Mouse (Mus musculus): ENCODE measurements around the gene C2cd4c.

Gene C2cd4c

GRCm38 (mm10) chr10:79613578-79614304 lies at the start of gene C2cd4c:
TSS of gene C2cd4c (minus strand) at chr10:79614025.
- DNase-seq, result peak; percentile 69

DNA sequence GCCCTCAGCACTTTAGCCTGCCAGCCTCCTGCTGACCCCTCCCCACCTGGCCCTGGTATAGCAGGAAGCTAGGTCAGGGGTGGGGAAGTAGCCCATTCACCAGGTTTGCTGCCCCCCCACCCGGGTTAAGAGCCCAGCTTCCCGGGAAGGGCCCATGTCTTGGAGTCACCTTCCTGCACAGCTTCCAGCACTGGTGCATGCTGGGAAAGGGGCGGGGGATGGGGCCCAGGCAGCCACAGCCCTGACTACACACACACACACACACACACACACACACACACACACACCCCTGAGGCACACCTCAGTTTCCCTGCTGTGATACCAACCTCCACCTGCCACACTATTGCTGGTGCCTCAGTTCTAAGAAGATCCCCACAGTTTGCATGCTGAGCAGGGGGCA lies 48.0 kb upstream of the C2cd4c start:
- no peak for DNase-seq

- no peak for DNase-seq
Measured at GRCm38 (mm10) chr10:79660298-79660697, 46.5 kb upstream of the C2cd4c start.

GRCm38 (mm10) chr10:79658829-79659228 lies 45.0 kb upstream of the C2cd4c start:
- no peak for DNase-seq

DNA sequence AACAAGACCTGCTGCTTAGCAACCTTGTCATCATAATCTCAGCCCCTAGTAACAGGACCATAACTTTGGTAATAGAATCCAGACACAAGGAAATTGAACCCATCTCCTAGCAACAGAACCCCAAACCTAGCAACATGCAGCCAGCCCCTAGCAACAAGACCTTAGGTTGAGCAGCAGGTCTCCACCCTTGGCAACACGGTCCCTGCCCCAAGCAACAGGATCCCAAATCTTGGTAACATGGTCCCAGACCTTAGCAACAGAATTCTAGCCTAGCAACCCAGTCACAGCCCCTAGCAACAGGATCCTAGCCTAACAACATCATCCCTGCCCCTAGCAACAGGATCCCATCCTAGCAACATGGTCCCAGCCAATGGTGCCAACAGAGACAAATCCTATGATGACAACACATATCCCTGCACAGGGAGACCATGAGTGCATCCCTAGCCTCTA lies 41.1 kb upstream of the C2cd4c start:
- no peak for DNase-seq

DNA sequence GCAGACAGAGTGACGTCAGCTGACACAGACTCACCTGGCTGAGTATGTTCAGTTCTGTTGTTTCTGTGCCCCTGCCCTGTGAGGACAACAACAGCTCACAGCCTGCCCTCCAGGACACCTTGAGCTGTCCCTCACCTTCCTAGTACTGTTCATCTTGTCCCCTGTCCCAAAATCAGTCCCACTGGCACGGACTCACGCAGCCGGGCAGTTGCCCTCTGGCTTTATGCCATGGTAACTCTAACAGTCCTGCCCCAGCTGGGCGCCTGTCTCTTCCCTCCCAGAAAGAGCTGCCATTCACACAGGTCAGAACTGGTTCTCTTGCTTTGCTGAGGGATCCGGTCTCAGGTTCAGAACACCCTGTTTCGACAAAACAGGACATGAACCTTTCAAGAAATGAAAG lies 39.0 kb upstream of the C2cd4c start:
- DNase-seq, result no peak

DNA sequence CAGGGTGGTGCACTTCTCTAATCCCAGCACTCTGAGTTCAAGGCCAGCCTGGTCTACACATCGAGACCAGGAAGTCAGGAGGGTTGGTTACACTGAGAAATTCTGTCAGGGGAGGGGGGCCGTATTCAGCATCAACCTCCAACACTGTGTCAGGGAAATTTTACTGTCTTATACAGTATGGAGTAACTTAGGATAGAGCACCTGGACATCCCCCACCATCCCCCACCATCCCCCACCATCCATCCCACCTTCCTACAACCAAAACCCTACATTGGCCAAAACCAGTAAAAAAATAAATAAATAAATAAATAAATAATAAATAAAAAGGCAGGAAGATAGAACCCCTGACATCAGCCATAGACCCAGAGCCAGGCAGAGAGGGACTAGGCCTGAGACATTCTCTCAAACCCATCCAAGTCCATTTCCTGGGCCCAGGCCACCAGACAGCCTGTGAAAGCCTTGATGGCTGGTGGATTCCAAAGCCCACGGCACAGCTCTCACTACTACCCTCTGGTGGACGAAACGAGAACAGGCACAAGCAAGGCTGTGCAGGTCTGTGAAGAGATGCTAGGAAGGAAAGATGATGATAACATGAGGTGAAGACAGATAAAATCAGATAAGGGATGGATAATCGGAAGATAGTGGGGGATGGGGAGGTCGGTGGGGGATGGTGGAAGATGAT lies 35.4 kb upstream of the C2cd4c start:
- peak; percentile 69 for DNase-seq

DNA sequence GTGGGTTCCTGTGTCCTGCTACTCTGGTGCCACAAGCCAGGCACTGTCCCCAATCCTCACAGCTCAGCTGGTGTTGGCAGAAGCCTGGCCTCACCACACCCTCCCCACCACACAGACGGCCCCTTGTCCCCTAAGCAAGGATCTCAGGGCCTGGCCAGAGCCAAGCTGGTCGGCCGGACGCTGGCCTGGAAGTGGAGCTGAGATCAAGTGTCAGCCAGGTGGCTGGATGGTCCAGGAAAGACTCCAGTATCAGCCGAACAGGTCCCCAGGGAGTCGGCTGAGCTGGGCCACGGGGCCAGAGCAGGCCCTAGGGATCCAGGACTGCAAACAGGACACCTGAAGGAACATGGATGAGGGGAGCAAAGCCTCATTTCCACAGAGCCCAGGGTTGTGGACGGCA lies 31.9 kb upstream of the C2cd4c start, which contains the start of gene Odf3l2:
Gene Odf3l2, minus strand, starts transcription at position 28 of the 400 bp plus-strand sequence.
- DNase-seq, result no peak

DNA sequence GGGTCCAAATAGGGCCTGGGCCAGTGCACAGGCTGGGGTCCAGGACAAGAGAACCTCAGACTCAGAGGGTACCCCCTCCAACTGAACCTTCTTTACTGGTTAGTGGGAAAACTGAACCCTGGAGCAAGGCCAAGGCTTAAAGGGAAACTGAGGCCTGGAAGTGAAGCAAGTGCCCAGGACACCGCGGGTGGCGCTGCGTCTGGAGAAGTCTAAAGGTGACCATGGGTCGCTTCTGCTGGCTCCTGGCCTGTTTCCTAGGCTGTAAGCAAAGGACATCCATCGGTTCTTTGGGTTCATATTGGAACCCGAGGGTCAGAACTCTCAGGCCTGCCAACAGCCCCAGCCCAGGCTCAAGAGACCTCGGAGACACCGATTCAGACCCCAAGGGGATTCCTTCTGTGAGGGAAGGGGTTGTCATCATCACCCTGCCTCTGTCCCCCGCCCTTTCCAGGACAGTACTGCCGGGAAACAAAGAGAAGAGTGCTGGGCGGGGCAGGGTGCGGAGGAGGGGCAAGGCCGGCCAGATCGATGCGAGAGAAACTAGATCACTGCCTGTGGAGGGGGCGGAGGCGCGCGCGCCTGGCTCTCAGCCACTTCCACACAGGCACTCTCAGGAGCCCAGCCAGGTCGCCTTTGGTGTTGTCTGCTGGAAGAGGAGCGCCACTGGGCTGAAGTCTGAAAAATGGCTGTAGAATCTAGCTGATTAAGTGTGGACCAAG lies 24.8 kb upstream of the C2cd4c start:
- peak; percentile 53 for DNase-seq

DNA sequence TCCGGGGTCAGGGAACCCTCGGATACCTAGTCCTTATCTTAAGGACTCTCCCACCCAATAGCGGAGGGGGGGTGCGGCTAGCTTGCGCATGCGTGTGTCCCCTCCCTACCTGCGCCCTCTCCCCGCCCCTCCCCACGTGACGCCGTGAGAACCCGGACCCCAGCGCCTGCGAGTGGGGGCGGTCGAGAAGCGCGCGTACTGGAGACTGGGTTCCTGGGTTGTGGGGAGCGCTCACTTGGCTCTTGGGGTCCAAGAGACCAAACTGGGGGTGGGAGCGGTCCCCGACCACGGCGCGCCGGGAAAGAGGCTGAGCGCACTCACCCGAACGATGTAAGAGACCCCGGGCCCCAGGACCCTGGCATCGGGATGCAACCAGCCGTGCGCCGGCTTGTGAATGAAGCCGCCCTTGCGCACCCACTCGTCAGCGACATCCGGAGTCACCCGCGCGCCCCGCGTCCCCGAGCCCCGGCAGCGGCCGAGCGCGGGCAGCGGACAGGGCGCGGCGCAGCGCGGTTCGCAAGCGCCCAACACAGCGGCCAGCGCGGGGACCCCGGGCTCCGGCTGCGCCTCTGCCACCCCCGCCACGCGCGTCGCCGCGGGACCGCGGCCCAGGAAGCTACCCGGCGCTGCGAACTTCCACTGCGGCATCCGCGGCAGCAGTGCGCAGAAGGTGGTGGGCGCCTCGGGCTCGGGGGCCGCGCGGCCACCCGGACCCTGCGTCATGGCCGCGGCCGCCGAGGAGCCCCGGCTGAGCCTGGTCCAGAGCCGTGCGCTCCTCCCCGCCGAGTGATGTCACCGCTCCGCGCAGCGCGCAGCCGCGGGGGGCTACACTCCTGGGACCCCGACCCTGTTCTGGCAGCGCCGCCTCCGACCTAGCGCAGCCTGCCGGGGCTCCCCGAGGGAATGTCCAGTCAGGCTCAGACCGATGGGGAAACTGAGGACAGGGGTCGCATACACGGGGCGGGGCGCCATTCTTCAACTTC lies 23.6 kb upstream of the C2cd4c start, which contains the start of gene Shc2:
Gene Shc2, minus strand, starts transcription at position 791 of the 983 bp plus-strand sequence.
- DNase-seq, result peak; percentile 80

GRCm38 (mm10) chr10:79636287-79636686 lies 22.5 kb upstream of the C2cd4c start:
- peak; percentile 44 for DNase-seq

GRCm38 (mm10) chr10:79633006-79633777 lies 19.4 kb upstream of the C2cd4c start:
- no peak for DNase-seq

- no peak for DNase-seq
Measured at GRCm38 (mm10) chr10:79631432-79631831, 17.6 kb upstream of the C2cd4c start.

DNA sequence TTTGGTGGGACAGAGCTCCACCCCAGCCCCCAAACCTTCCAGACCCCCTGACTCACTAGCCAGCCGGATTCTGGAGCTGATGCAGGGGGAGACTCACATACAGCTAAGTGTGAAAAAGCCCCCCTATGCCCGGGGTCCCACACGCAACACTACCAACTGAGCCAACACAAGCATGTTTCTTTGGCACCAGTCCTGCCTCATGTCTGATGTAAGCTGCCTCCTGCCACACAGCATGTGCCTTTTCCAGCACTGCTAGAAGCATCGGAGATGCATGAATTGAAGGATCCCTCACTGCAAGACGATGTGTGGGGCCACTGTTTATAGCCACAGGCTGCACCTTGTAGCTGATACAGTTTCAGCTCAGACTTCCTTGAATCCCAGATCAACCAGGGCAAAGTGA lies 14.6 kb upstream of the C2cd4c start:
- DNase-seq, result no peak

DNA sequence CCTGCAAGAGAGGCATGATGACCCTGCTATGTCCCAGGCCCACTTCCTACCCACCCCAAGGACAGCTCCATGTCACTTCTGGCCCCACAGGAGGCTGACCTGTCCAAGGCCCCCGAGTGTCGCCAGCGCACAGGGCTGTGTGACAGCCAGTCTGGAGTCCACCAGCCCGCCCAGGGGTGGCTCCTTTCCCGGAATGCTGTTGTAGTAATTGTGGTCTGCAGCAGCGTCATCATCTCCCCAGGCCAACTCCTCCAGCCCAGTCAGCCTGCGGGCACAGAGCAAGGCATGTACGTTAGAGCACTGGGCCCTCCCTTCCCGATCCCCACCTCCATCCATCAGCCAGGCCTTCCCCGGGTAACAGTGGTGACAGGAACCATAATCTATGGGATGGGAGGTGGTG lies 12.3 kb upstream of the C2cd4c start:
- no peak for DNase-seq

GRCm38 (mm10) chr10:79625398-79625797 lies 11.6 kb upstream of the C2cd4c start:
- no peak for DNase-seq

DNA sequence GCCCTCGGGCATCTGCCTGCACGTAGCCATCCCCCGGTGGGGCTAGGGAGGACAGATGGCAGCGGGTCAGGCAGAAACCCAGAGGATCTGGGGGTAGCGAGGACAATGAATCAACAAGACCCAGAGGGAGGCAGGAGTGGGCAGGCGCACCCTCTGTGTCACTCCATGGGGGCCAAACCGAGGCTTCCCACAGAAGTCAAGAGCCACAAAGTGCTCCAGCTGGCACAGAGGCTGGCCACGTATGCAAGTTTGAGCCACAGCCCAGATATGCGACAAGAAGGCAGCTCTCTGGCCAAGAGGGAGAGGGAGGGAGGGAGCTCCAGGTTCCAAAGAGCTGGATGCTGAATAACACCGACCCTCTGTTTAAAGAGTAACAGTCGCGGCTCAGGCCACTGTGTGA lies 10.1 kb upstream of the C2cd4c start:
- no peak for DNase-seq

- DNase-seq, result no peak
Measured at GRCm38 (mm10) chr10:79616376-79616775, 2.6 kb upstream of the C2cd4c start.

DNA sequence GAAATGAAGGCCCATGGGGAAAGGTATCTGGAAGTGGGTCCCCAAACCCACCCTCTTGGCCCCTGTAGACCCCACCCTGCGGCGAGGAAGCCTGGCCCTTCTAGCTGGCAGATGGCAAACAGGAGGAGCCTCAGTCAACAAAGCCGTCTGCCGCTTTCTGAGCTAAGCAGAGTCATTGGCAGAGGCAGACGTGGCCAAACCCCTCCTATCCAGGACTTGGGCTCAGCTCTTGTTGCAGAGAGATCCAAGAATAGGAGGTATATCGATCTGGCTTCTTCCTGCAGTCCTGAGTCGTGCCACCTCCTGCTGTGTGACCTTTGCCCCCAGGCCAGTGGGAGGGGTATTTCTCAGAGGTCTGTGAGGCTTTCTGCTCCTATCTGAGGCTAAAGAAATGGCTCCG lies 2.0 kb upstream of the C2cd4c start:
- DNase-seq, result no peak

DNA sequence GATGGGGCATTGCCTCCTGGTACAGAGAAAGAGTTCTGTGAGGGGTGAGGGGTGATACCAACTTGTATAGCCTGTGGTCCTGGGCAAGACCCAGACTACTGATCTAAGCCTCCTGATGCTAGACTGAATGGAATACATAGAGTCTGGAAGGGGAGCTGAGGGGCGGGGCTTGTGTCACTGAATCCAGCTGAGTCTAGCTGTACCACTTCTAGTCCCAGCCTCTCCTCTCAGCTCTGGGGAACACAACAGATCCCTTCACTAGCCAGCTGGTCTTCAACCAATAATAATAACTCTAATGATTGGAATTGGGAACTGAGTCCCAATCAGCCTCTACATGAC lies 449 bp upstream of the C2cd4c start:
- no peak for DNase-seq

All from cerebellum, adult 11 months (tissue).